Mouse (Mus musculus) right cerebral cortex, adult 2 months (tissue): ENCODE data around the gene Fam71f1.

Experiments used
- DNase-seq, 2 experiments: peaks; one replicate each; pipeline ENCODE4 v3.0.0; 2021 to 2022; ENCODE audit warnings: low spot score in 2 of 2

Fam71f1 gene

GRCm38 (mm10) chr6:29318879-29319278 lies at the start of gene Fam71f1:
TSS of gene Fam71f1 (plus strand) at chr6:29319140.
- DNase-seq: no peak

DNA sequence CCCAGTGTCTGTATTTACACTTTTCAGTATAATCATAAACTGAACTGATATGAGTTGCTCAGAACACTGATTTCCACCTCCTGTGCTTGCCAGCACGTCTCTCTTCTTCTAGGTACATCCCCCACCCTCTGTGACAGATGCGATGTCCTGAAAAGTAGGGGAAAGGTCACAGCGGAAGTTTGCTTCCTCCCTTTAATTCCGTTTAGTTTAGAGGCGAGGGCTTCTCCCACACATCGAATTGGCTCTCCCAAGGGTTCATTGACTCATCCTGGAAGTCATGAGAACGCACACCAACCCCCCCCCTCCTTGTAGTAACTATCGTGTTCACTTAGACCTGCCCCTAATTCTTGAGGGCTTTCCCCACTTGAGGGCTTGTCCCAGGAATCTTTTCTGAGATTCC lies 48.0 kb upstream of the Fam71f1 start:
- DNase-seq: no peak

DNA sequence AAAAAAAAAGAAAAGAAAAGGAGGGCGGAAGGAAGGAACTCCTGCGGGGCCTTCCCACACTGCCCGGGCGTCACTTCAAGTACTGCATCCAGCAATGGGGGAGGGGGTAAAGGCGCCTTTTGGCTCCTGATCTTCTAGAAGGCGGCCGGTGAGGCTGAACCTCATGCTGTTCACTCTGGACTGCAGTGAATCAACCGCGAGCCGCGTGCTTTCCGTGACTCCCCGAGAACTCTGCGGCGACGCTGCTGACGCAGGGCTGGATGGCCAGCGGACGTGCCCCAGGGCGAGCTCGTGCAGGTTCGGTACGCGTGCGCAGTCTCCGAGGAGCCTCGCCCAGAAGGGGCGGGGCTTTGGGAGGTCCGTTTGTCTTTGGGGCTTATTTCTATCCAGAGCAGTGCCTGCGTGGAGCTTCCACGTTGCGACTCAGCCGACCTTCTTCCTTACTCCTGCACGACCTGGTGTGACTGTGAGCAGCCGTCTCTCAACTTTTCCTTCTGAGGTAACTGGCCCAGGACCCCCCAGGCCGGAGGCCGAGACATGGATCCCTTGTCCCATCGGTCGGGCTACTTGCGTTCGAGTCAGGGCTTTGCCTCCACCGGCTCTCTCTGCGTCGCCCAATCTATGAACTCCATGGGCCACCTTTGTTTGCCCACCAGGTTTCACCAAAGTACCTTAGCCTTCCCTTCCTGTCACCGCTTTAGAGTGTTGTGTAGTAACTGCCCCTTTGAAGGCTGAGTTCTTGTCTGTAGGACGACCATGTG lies 46.4 kb upstream of the Fam71f1 start, which contains the start of gene Hilpda:
Gene Hilpda, plus strand, starts transcription at position 177 of the 761 bp plus-strand sequence.
- DNase-seq: peak; percentile 85 to 90

DNA sequence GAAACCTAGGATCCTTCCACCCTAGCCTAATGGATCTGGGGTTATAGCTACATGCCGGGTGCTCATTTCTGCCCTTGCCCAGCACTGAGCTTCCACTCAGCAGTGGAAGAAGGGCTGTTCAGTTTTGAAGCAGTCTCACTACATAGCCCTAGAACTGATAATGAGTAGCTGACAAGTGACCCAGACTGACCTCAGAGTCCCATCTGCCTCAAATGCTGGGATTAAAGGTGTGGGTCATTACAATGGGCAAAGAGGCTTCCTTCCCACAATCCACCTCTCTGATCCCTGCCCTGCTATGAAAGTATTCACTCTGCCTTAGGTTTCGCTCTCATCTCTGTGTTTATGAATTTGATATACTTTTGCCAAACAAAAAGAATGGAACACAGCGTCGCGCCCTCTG lies 42.2 kb upstream of the Fam71f1 start:
- DNase-seq: no peak

GRCm38 (mm10) chr6:29278513-29279267 lies 40.2 kb upstream of the Fam71f1 start:
- peak; percentile 25 to 26 for DNase-seq

DNA sequence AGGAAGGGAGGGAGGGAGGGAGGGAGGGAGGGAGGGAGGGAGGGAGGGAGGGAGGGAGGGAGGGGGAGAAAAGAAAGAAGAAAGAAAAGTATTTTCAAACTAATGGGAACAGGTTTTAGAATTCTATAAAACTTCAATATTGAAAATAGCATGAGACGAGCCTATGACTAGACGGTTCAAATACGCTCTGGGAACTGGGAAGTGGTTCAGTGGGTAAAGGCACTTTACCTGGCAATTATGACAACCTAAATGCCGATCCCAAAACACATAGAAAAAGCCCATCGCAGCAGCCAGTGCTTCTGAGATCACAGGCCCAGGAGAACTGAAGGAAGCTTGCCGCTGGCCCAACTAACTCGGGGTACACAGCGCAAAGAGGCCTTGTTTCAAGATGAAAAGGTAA lies 39.6 kb upstream of the Fam71f1 start, which contains the start of gene Fam71f2:
Gene Fam71f2, plus strand, starts transcription at position 301 of the 400 bp plus-strand sequence.
- no peak for DNase-seq

DNA sequence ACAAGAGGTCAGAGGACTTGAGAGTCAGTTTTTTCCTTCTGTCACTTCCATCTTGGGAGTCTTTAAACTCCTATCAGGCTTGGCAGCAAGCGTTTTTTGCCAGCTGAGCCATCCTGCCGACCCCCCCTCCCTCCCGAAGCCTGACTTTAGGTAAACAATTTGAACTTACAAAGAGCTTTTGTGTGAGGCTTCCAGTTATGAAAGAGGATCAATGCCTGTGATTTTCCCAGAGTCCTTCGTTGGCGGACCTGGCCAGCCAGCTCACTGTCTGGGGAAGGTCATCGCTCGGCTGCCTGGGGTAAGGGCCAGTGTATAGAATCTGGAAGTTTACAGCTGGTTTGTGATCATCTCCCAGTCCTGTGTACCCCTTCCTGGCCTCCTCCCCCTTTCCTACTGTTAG lies 38.3 kb upstream of the Fam71f1 start:
- DNase-seq: no peak

DNA sequence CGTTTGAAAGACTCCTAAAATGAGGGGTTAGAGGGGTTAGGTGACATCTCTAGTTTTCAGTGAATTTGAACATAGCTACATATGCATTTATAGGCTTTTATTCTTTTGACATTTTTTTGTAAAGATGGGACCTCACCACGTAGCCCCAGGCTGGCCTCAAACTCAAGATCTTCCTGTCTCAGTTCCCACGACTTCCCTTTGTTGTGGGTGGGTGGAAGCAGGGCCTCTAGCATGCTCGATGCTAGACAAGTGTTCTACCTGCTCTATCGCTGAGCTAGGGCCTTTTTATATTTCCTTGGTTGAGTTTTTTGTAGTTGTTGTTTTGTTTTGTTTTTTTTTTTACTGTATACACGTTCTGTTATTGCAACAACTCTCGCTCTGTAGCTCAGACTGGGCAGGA lies 32.1 kb upstream of the Fam71f1 start:
- DNase-seq: no peak

- no peak for DNase-seq
Measured at GRCm38 (mm10) chr6:29287481-29287880, 31.5 kb upstream of the Fam71f1 start.

DNA sequence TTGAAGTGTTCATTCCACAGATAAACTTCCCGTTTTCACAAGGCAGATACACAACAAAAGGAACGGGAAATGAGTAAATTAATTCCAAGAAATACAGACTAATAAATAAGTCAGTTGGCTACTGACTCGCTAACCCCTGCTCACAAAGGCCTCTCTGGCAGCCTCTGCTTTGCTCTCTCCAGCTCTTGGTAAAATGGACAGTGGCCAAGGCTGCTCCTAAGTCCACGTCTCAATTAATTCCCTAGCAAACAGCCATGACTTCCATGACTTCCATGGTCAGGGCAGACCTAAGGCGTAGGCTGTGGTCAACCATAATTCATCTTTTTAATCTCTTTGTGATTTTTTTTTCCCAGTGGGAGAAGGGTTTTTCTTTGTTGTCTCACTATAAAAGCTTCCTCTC lies 31.0 kb upstream of the Fam71f1 start:
- no peak for DNase-seq

DNA sequence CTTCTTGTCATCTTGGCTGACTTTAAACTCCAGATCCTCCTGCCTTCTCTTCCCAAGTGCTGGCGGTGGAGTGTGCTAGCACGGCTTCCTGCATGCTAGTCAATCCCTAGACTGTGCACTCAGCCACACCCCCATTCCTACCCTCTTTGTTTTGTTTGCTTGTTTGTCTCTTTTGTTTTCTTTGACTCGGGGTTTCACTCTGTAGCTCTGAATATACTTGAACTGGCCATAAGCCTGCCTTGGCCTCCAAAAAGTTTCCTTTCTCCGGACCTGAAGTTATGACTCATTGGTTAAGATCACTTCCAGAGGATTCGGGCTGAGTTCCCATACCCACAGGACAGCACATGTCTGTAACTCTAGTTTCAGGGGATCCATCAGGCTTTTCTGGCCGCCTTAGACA lies 30.3 kb upstream of the Fam71f1 start:
- no peak for DNase-seq

GRCm38 (mm10) chr6:29299112-29299511 lies 19.8 kb upstream of the Fam71f1 start:
- DNase-seq: no peak

- no peak for DNase-seq
Measured at GRCm38 (mm10) chr6:29303251-29303650, 15.7 kb upstream of the Fam71f1 start.

- no peak for DNase-seq
Measured at GRCm38 (mm10) chr6:29303726-29304125, 15.2 kb upstream of the Fam71f1 start.

GRCm38 (mm10) chr6:29305462-29305861 lies 13.5 kb upstream of the Fam71f1 start:
- no peak for DNase-seq

- DNase-seq: no peak
Measured at GRCm38 (mm10) chr6:29308846-29309605, 9.9 kb upstream of the Fam71f1 start.

DNA sequence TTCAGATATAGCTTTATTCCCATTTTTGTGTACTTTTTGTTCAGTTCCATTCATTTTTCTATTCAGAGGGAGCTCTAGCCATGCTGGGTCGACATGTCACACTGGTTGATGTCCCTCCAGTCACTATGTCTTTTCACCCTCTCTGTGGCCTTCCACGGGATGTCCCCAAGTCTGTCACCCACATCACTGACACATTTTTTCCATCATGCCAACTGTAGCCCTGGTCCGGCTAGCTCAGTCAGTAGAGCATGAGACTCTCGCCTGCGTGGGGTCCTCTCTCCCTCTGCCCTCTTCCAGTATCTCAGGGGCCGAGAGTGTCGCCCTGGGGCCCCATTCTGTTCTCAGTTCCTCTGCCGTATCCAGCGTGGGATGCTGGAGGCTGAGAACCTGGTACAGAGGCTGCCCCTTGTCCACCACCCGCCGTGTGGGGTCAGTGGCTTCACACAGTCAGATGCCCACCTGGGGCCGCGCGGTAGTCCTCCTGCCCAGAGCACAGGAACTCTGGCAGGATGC lies 5.2 kb upstream of the Fam71f1 start:
- DNase-seq: no peak

DNA sequence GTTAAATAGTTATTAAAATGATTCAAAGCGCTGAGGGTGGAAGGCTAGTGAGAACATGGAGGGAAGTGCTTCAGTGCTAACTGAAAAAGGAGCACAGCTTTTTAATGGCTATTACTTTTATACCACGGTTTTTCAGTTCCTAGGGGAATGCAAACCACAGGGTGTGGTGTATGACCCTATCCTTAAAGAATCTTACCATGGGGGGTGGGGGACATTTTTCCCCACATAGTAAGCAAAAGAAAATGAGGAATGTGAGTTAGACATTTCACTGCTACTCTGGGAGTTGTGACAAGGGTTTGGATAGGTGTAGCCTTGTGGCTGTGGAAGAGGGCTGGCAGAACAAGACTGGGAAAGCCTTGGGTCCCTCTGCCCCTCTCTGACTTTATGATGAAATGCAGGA lies 1.7 kb upstream of the Fam71f1 start:
- DNase-seq: no peak

GRCm38 (mm10) chr6:29317941-29318340 lies 999 bp upstream of the Fam71f1 start:
- DNase-seq: no peak

DNA sequence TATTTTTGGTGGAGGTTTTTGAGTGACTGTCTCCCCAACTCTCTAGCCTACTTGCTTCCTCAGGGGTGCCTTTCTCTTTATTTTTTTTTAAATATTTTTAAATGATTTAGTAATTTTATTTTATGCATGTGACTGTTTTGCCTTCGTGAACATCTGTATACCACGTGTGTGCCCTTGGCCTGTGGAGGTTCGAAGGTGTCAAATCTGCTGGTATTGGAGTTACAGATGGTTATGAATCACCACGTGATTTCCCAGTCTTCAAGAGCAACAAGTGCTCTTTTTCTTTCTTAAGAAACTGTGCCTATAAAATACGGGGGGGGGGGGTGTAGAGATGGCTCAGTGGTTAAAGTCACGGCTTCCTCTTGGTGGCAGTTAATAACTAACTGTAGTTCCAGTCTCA lies 2.6 kb downstream of the Fam71f1 start:
- no peak for DNase-seq

GRCm38 (mm10) chr6:29322147-29322546 lies 3.2 kb downstream of the Fam71f1 start:
- DNase-seq: no peak

DNA sequence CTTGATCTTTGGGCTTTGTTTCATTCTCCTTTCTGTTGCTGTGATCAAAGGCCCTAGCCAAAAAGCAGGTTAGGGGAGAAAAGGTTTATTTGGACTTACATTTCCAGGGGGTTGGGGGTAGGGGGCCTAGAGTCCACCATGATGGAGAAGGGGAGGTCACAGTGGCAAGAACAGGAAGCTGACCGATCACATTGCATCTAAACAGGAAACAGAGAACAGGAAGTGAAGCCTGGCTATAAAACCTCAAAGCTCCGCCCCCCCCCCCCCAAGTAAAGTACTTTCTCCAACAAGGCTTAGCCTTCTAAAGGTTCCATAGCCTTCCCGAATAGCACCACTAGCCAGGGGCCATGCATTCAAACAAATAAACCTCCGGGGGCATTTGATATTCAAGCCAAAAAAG lies 3.8 kb downstream of the Fam71f1 start:
- no peak for DNase-seq
